Mouse (Mus musculus): ENCODE results near the gene Slit3.

The Slit3 gene

DNA sequence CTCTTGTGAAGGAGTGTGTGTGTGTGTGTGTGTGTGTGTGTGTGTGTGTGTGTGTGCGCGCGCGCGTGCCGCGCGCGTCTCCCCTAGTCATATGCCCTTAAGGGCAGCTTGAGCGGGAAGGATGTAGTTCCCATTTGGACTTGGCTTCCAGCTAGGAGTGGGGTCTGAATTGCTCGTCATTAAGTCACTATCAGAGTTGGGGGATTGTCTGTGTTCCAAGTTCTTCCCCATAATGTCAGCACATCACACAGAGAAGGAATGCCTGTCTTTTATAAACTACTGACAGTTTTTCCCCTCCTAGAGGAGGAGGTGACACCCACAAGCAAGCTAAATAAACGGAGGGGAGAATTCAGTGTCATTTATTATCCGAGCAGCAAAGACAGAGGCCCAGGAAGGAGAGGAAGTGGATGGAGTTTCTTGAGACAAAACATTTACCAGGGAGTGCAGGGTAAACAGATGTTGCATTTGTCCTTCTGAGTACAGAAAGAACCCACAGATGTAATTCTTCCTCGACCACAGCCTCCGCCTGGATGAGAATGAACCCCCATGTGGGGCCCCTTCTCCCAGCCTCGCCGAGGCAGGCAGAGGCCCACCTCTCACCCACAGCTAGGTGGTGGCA, 3.6 kb downstream of the Slit3 start:
- no peak for DNase-seq (ENCODE audit: low spot score in 2 of 2)

DNA sequence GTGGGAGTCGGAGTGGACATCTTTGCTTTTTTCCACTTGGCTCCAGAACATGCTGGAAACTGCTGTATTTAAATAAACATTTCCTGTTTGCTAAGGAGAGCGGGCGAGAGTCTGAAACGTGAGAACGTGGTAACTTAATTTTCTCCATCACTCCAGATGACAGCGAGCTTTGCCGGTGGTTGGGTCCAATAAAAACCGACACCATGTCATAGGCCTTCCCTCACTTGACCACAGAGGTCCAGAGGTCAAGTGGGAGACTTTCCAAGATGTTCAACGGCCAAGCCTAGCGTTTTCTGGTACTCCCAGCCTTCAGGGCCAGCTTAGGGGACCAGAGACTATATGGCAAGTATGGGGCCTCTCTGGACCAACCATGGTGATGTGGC, 4.1 kb downstream of the Slit3 start:
- DNase-seq (ENCODE audit: low spot score in 2 of 2) = no peak

DNA sequence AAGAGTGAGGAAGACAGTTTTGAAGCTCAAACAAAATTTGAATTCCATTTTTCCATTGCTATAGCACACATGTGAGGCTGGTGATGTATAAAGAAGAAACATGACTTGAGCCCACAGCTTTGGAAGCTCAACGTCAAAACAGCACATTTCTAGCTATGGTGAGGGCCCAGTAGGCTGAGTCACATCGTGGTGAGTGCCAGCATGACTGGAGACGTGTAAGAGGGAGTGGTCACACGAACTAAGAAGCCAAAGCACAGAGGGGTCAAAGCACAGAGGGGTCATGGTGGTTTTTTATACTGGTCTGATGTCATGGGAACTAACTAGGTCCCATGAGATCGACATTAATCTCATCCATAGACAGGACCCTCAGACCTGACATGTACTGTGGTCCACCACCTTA, 10.7 kb downstream of the Slit3 start:
- DNase-seq (ENCODE audit: low spot score in 2 of 2) = no peak

DNA sequence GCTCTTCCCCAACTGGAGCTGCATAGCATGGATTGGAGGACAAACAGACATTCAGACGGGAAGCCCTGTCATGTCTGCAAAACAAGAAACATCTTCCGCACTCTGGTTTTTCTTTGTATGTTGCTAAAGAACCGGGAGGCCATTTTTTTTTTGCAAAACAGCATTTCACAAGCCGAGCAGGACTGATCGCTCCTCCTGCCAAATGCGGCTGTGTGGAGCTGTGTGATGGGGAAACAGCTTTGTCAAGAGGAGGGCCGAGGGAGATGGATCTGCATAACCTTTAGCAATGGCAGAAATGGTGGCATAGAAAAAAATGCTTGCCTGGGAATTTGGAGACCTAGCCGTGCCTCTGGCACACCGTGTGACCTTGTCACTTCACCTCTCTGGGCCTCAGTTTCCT, 15.6 kb downstream of the Slit3 start:
- peak in 1 of 2 experiments; percentile 30 for DNase-seq (ENCODE audit: low spot score in 2 of 2)

DNA sequence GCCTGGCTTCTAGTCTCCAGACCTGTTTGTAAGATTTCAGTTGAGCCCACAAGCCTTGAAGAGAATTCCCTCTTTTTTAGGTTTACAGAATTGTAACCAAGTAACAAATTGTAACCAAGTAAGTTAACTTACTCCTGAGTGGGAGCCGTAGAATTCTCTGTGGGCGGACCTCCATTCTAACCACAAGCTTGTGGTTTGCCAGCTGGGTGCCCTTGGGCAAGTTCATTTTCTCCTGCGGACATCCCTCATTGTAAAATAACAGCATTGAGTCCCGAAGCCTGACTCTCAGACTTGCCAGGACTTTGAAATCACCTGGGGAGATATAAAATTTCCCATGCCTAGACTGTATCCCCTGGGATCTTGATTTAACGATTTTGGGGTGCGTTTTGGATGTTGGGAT, 19.1 kb downstream of the Slit3 start:
- DNase-seq (ENCODE audit: low spot score in 2 of 2) = no peak

DNA sequence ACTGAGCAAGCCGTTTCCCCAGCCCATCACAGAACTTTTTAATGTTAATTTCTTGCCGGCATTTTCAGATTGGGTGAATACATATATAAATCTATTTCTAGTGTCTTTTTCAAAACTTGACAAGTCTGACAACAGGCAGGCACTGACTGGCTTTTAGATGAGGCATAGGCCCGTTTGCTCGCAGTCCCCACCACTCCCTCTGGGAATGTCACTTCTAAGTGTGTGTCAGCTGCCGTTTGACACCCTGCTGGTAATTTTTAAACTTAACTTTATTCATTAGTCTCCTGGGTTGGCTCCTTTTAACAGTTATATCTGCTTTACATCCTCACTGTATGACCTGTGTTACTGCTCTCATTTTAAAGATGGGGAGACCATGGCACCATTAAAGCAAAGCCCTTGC, 21.2 kb downstream of the Slit3 start:
- DNase-seq (ENCODE audit: low spot score in 2 of 2) = no peak

DNA sequence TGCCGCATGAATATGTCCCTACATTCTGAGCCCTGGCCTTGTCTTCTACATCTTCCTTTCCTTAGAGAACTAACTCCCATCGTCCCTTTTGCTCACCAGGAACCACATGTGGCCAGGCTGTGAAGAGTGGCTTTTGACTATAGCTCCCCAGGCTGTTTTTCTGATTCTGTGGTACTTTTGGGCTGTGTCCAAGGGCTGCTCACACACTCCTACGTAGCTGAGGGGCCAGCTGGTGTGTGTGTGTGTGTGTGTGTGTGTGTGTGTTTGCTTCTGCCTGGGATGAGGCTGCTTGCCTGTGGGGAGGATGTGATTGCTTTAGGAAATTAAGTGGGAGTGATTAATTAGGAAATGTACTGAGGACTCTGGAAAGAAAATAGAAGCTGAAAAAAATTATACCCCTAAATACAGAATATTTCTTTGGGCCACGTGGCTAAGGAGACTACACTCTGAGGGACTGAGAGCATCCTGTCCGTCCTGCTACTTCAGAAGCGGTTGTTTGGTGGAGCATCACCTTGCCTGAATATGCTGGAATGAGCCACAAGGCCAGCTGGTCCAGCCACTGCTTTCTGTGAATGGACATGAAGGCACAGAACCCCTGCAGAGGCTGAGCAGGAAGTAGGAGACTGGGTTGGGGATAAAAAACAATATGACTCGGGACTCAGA, 21.8 kb downstream of the Slit3 start:
- no peak for DNase-seq (ENCODE audit: low spot score in 2 of 2)

DNA sequence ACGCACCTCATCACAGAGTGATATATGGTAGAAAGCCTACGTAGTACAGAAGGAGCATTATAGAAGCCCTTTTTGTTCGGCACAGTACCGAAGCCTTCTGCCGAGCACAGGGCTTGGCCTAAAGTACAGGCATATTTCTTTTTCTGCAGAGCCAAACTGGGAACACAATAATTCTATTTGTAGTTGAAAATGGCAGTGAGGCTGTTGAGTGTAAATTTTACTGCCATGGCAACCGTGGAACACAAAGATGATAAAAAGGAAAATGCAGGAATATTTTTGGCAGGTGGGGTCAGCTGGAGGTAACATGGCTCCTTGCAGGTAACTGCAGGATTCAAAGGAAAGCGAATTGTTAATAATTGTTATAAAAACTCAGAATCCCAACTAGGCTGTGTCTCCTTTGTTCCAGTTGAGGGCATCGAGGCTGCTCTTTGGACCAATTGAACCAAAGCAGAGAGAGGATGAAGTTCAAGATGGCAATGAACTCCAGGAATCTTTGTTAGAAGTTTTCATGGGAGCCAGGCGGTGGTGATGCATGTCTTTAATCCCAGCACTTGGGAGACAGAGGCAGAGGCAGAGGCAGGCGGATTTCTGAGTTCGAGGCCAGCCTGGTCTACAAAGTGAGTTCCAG, 26.9 kb downstream of the Slit3 start:
- no peak for DNase-seq (ENCODE audit: low spot score in 2 of 2)

DNA sequence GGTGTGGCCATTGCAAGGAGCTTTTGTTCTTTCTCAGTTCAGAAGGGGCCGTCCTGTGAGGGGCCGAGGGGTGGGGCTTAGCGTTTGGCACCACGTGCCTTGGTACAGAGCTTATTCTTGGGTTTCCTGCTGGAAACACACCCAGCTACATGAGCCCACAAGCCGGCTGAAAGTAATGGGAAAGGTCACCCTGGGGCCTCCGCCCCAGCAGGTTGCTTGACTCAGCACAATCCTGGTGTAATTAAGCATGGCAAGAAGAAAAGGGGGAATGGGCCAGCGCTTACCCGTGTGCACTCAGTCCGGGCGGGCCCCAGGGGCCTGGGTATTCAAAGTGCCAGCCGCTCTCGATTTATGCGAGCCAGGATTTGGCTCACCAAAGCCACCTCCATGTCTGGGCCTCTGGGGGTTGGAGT, 30.5 kb downstream of the Slit3 start:
- no peak for DNase-seq (ENCODE audit: low spot score in 2 of 2)

DNA sequence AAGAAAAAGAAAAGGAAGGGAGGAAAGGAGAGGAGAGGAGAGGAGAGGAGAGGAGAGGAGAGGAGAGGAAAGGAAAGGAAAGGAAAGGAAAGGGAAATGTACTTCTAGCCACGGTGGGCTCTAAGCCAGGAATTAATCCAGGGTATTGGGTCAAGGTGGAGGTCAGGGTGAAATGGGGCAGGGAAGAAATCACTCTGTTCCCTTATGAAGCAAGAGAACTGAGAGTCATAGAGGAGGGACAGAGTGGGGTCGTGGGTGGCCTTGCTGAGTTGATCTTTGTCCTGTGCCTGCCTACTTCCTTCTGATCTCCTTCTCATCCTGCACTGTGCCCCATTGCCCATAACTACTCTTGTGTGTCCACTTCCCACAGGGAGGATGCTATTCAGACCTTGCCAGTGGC, 31.9 kb downstream of the Slit3 start:
- no peak for DNase-seq (ENCODE audit: low spot score in 2 of 2)

DNA sequence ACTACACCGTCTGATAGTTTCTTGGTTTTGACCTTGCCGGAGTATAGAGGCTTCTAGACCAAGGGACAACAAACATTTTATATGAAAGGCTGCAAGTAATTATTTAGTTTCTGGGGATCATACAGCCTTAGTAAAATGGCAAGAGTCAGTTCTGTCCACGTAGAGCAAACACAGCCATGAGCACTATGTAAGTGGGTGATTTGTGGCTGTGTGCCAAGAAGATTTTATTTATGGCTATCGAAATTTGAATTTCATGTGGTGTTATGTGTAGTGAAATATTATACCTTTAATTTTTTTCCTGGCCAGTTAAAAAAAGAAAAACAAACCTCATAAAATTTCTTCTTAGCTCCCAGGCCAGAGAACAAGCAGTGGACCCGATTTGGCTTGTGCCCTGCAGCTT, 33.4 kb downstream of the Slit3 start:
- DNase-seq (ENCODE audit: low spot score in 2 of 2) = no peak

DNA sequence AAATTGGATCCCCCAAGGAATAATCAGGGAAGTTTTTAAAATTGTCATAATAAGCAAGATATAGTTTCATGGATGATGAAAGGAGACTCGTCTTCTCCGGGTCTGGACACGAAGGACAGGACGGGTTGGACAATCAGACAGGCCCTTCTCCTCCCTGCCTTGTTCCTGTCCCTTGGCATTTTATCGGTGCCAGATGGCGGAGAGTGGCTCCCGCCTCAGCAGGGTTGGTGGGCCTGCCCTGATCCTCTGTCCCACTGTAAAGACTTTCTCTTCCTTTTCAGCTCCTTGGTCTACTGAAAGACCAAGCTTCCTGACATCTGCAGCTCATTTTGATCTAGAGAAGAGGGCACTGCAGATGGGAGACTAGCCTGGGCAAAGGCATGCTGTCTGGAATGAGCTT, 34.3 kb downstream of the Slit3 start:
- DNase-seq (ENCODE audit: low spot score in 2 of 2) = no peak

DNA sequence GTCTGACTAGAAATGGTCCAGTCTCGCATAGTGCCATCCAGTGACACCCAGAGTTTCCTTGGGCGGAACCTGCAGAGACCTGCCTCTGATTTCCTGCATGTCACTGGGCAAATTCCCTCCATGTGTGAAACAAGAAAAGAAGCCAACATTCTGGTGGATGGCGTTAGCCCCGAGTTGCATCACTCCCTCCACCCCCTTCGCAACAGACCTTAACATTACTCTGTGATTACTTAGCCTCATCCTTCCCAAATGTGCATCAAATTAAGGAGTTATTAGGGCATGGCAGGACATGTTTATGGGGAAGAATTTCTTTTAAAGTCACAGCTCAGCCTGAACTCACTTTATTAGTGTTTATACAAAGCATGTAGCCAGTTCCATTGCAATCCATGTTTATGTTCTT, 35.7 kb downstream of the Slit3 start:
- peak in 1 of 2 experiments; percentile 20 for DNase-seq (ENCODE audit: low spot score in 2 of 2)

DNA sequence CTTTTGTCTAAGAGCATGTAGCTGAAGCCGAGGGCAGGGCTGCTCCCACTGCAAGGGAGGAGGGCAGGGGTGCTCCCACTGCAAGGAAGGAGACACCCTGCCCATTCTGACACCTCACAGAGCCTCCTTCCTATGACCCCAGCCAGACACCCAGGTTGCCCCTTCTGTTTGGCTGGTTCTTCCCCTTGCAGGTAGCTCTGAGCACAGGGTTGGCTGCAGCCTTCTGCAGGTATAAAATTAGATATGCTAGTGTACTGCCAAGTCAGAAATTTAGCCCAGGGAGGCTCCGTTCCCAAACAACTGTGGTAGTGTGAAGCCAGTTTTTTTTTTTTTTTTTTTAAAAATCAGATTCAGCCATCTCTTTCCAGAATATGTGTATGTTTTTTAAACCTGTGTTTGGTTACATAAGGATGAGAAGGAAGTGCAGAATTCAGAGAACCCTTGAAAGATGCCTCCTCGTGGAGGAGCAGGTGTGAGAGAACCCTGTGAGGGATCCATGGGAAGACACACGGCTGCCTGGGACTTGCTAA, 39.7 kb downstream of the Slit3 start:
- DNase-seq (ENCODE audit: low spot score in 2 of 2) = no peak

DNA sequence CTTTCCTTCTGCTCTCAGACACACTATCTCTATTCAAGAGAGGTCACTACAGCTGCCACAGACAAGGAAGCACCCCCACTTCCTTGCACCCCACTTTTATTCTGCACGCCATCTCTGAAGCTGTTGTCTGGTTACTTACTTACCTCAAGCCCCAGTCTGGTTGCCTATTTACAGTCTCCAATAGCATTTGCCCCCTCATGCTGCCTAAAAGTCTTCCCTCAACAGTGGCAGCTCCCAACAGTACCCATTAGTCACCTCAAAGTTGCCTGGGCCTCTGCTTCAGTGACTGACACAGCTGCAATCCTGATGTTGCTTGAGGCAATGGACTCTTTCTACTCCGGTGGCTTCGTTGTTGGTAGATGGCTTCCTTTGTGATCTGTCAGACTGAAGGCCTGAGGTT, 42.4 kb downstream of the Slit3 start:
- DNase-seq (ENCODE audit: low spot score in 2 of 2) = no peak

DNA sequence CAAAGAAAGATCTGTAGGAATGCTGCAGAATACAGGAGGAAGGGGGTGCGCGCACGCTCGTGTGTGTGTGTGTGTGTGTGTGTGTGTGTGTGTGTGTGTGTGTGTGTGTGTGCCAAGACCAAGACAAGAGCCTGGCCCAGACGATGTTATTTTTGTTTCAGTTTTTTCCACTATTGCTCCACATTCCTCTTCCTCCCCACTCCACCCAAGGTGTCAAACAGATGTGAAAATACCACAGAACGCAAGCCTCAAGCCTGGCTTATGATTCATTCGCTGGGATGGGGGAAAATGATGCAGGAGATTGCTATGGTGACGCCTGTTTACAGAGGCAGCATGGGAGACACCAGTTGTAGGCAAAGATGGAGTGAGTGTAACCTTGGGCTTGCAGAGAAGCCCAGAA, 46.2 kb downstream of the Slit3 start:
- no peak for DNase-seq (ENCODE audit: low spot score in 2 of 2)

DNA sequence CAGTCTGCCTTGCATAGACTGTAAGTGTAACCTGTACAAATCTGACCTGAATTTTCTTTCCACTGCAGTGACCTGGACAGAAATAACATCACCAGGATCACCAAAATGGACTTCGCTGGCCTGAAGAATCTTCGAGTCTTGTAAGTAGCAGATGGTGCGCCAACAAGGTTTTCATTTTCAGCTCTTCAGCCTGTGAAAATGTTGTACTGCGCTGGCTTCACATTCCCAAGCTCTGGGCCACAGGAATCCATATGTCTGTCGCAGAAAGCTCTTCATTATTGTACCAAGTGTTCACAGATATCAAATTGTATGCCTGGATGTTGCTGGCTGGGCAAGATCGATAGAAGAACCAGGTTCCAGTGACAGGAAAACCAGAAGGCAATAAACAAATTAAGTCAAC, 50.5 kb downstream of the Slit3 start:
- no peak for DNase-seq (ENCODE audit: low spot score in 2 of 2)

DNA sequence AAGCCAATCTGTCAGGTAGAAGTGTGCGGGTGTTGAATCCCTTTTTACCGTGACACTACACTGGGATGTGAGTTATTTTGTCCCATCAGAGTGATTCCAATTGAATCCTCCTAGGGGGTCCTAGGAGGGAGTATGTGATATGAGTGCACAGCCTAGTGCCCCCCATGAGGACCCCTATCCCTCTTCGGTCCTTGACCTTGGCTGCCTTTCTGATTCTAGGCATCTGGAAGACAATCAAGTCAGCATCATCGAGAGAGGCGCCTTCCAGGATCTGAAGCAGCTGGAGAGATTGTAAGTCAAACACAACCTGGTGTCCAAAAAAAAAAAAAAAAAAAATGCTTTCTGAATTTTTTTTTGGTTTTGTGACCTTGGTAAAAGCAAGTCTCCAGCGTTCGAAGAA, 56.5 kb downstream of the Slit3 start:
- DNase-seq (ENCODE audit: low spot score in 2 of 2) = no peak

DNA sequence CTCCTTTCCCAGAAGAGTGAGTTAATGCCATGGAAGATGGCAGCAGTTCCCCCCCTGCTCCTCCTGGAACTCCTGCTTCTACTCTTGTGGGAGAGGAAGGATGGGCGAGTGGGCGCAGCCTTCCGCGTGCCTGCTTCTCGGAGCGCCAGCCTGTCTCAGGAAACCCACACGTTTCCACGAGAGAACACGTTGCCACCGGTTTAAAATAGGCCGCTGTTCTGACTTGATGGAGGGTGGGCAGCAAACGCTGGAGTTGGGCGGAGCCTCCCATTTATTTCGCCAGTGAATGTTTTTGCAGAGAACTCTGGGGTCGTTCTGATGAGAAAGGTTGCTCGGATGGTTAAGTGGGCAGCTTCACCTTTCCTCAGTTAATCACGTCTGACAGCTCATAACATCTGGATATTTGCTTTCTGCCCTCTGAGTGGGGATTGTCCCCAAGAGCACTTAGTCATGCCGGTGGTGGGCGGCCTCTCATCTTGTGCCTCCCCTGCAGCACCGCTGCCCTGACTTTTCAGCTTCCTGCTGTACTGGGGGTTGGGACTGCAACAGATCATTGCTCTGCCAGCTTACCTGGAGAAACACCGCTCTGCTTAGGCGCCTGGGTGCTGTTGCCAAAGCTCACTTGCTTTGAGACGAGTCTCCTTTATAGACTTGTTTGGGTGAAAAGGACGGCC, 57.3 kb downstream of the Slit3 start:
- DNase-seq (ENCODE audit: low spot score in 2 of 2) = no peak

DNA sequence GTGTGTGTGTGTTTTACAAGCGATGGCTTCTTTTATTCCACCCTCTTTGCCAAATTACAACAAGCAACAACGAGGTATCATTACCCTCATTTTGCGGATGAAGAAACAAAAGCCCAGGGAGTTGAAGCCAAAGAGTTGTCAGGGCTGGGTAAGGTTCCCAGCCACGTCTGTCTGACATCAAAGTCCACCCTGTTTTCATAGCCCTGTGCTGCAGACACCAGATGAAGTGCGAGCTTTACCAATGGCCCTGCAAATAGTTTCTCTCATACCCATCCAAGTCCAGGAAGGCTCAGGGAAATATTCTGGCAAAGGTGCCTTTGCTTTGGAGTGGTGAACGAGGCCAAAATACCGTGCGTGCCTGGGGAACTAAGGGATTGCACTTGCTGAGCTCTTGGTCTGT, 58.3 kb downstream of the Slit3 start:
- DNase-seq (ENCODE audit: low spot score in 2 of 2) = no peak

DNA sequence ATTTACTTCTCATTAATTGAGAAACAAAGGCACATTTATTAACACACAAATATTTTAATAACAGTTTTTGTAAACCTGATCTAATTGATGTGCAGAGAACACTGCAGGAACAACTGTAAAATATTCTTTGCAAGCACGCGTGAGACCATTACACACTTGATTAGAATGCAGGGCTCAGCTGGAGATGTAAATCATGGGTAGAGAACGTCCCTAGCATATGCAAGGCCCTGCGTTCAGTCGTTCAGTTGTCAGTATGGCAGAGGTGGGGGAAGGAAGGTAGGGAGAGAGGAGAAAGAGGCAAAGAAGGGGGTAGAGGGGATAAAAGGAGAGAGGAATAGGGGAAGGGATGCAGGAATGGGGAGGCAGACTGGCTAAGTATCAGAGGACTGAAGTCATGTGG, 61.9 kb downstream of the Slit3 start:
- no peak for DNase-seq (ENCODE audit: low spot score in 2 of 2)

DNA sequence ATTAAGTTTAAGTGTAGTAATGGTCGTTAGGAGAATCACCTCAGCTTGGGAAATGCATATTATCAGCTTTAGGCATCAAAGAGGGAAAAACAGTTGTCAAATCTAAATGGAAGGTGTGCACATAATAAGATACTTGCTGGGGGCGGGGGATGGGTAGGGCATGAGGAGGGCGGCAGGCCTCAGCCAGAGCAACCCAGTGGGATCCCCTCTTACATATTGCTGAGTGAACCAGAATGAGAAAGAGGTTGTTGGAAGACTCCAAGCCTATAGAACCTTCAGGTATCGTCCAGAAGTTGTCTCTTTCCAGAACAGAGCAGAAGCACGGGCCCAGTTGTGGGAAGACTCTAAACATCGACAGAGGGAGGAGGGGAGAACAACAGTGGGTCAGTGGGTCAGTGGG, 73.8 kb downstream of the Slit3 start:
- no peak for DNase-seq (ENCODE audit: low spot score in 2 of 2)

DNA sequence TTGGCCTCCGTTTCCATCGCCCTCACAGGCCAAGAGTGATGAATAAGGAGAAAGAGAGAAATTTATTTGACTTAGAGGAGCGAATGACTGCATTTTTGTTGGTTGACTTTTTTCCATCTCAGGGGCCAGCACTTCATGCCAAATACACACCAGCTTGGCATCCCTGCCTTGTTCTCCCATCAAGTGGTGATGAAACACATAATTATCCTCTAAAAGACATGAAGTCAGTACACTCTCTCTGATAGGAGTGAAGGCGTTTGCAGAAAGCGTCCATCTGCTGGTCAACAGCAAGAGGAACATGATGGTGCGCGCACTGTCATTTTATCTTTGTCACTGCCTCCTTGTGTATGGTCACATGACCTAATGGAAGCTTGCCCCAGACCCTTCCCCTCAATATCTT, 75.8 kb downstream of the Slit3 start:
- DNase-seq (ENCODE audit: low spot score in 2 of 2) = peak; percentile 12 to 54

Measured in urinary bladder, postnatal 36 days (tissue).